Mouse (Mus musculus) midbrain, postnatal 0 days (tissue): Measurements from ENCODE around the gene Mchr1. TPM values are rescaled to one million over a fixed set of nuclear protein-coding genes. Genes with fewer than 3 reads are reported as not detected.

Source experiments
- ATAC-seq: fragments of 200-750 bp; cut with Nextera tagmentation; 2 replicates; pipeline ENCODE4 v1.8.0; 2017; ENCODE audit warnings: moderate number of reproducible peaks, mild to moderate bottlenecking, moderate TSS enrichment, moderate library complexity; ENCODE audit not compliant: low FRiP score
- DNase-seq: peaks from one replicate; pipeline ENCODE4 v3.0.0-alpha.2; 2015; ENCODE audit warnings: low spot score
- H3K27ac ChIP-seq: fragments of 300-500 bp; sonication (generic); 2 replicates; pipeline ENCODE4 v1.5.1; 2014; ENCODE audit warnings: low read depth, mild to moderate bottlenecking, low read length, mixed read lengths
- H3K27me3 ChIP-seq: fragments of 300-500 bp; sonication (generic); 2 replicates; pipeline ENCODE4 v1.6.1; 2014; ENCODE audit warnings: low read length, control low read depth, mixed read lengths; ENCODE audit not compliant: insufficient read depth
- H3K36me3 ChIP-seq: fragments of 300-500 bp; sonication (generic); 2 replicates; pipeline ENCODE4 v1.6.1; 2014; ENCODE audit warnings: low read length, control low read depth, mixed read lengths; ENCODE audit not compliant: insufficient read depth
- H3K4me1 ChIP-seq: fragments of 300-500 bp; sonication (generic); 2 replicates; pipeline ENCODE4 v1.6.1; 2014; ENCODE audit warnings: mild to moderate bottlenecking, control low read depth, antibody characterized with exemption, low read length, mixed read lengths; ENCODE audit not compliant: insufficient read depth
- H3K4me2 ChIP-seq: fragments of 300-500 bp; sonication (generic); 2 replicates; pipeline ENCODE4 v1.6.1; 2014; ENCODE audit warnings: low read depth, mild to moderate bottlenecking, low read length, mixed read lengths; ENCODE audit not compliant: poor library complexity, severe bottlenecking
- H3K4me3 ChIP-seq: fragments of 300-500 bp; sonication (generic); 2 replicates; pipeline ENCODE4 v1.5.1; 2014; ENCODE audit warnings: low read depth, mild to moderate bottlenecking, low read length, moderate library complexity
- H3K9ac ChIP-seq: fragments of 300-500 bp; sonication (generic); replicated peaks from 2 replicates; pipeline ENCODE4 v1.6.1; 2014; ENCODE audit warnings: mild to moderate bottlenecking, low read length, moderate library complexity, mixed read lengths; ENCODE audit not compliant: poor library complexity, severe bottlenecking
- H3K9me3 ChIP-seq: fragments of 300-500 bp; sonication (generic); 2 replicates; pipeline ENCODE4 v1.6.1; 2016; ENCODE audit warnings: low read length, control low read depth
- CTCF ChIP-seq: IDR thresholded peaks from 2 replicates; pipeline ENCODE4 v1.5.1; 2016; ENCODE audit warnings: antibody characterized with exemption, mild to moderate bottlenecking
- WGBS: fragments of 180-500 bp; shearing (Covaris S2); extraction: QIAGEN DNeasy Blood & Tissue Kit; methylation state at CpG from one replicate; pipeline ENCODE4 v1.1.7; 2014; 5-methylcytosine and 5-hydroxymethylcytosine counted together
- polyA plus RNA-seq: library from polyadenylated mRNA; unstranded; fragments of >200 nt; fragmentation: Nextera tagmentation; extraction: Ambion mirVana; gene quantifications from 2 replicates; pipeline ENCODE4 v1.2.1, GENCODE M21; 2015
- total RNA-seq: library from RNA; depleted of rRNA; stranded (reverse); fragments of >200 nt; gene quantifications from 2 replicates; pipeline ENCODE4 v1.2.3, GENCODE M21; 2014; rRNA removed

Gene Mchr1
- total and polyA plus RNA-seq, 2 experiments from 2014 or later = 9.3 to 17.2 TPM

GRCm38 (mm10) chr15:81267416-81267815 lies 32.1 kb downstream of the Mchr1 start:
- H3K4me2 ChIP-seq = no peak overlapping the region
- H3K4me1 ChIP-seq = peaks cover under 1% of the 10 kb centered on the region; the same call in 1 of the 2 replicates
- DNase-seq (no peak), ATAC-seq (no peak)
- WGBS = 71% methylated on average over 2 of the region's 2 CpGs
- no peak overlapping the region for H3K27ac ChIP-seq
- no peaks in the 10 kb centered on the region for H3K36me3 ChIP-seq
- H3K9ac ChIP-seq = no peak overlapping the region
- no peak overlapping the region for H3K4me3 ChIP-seq
- H3K9me3 ChIP-seq = no peaks in the 10 kb centered on the region
- H3K27me3 ChIP-seq = no peaks in the 10 kb centered on the region
- no peak for TF ChIP-seq CTCF

- ATAC-seq = peak; percentile 66; the same call in 1 of the 2 replicates
- TF ChIP-seq CTCF = no peak
- 13% methylated on average over 13 of the region's 13 CpGs for whole genome bisulfite sequencing
Measured at GRCm38 (mm10) chr15:81272305-81273053, 37.2 kb downstream of the Mchr1 start.

DNA sequence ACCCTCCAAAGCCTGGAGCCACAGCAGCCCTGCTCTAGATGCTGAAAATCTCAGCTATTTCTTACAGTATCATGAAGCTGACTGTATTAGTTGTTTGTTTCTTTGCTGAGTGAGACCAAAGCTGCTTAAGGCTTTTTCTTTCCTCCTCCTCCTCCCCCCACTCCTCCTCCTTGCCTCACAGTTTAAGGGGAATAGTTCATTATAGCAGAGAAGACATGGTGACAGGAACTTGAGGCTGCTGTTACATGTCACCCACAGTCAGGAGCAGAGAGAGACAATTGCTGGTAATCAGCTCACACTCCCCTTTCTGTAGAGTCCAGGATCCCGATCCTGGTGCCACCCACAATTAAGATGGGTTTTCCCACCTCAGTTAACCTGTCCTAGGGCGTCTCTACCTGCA lies 38.1 kb downstream of the Mchr1 start:
- Histone ChIP-seq H3K36me3 (no peaks in the 10 kb centered on the region), H3K27me3 (no peaks in the 10 kb centered on the region), H3K9ac (no peak overlapping the region; the same call in 1 of the 2 replicates), H3K4me3 (no peak overlapping the region), H3K9me3 (no peaks in the 10 kb centered on the region), H3K27ac (peak overlapping the region; percentile 70; the same call in 1 of the 2 replicates), H3K4me2 (no peak overlapping the region), H3K4me1 (peaks cover 7% of the 10 kb centered on the region)
- WGBS = 55% methylated on average over 2 of the region's 2 CpGs
- no peak for ATAC-seq
- no peak for TF ChIP-seq CTCF
- DNase-seq = no peak

More at GRCm38 (mm10) chr15:81272305-81273053, 37.2 kb downstream of the Mchr1 start:
- Histone ChIP-seq H3K4me1 (peaks cover 3% of the 10 kb centered on the region; the same call in 1 of the 2 replicates), H3K9ac (no peak overlapping the region; the same call in none of the 2 replicates), H3K4me3 (no peak overlapping the region), H3K27ac (peak overlapping the region; percentile 70), H3K27me3 (no peaks in the 10 kb centered on the region), H3K36me3 (no peaks in the 10 kb centered on the region), H3K4me2 (no peak overlapping the region; the same call in 1 of the 2 replicates), H3K9me3 (no peaks in the 10 kb centered on the region)
- peak; percentile 73 for DNase-seq

DNA sequence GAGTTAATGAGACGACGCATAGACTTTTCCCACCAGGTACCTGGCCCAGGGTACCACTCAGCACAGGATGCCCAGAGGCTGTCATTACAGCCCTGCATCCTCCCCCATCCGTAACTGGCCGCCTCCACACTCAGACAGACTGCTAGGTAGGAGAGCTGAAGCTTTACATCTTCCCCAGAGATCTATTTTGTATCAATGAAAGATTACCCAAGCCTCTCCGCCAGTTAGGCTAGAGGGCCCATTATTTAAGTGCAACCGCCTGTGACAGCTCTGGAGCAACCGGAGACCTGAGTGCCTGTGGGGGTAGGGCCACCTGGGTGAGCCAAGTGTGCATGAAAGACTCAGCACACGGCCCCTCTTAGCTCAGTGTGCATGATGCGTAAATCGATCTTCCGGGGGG lies 42.6 kb downstream of the Mchr1 start:
- 0 out of 2 replicates have a peak overlapping the region, but pooled peaks have one; percentile 24 for H3K9ac ChIP-seq
- H3K36me3 ChIP-seq = no peaks in the 10 kb centered on the region
- H3K4me1 ChIP-seq = peaks cover 4% of the 10 kb centered on the region
- H3K27ac ChIP-seq = no peak overlapping the region
- no peak overlapping the region for H3K4me2 ChIP-seq
- no peak for TF ChIP-seq CTCF
- 12% methylated on average over 9 of the region's 11 CpGs for WGBS
- ATAC-seq (no peak), DNase-seq (peak; percentile 34)
- H3K9me3 ChIP-seq = no peaks in the 10 kb centered on the region
- H3K4me3 ChIP-seq = no peak overlapping the region
- no peaks in the 10 kb centered on the region for H3K27me3 ChIP-seq

DNA sequence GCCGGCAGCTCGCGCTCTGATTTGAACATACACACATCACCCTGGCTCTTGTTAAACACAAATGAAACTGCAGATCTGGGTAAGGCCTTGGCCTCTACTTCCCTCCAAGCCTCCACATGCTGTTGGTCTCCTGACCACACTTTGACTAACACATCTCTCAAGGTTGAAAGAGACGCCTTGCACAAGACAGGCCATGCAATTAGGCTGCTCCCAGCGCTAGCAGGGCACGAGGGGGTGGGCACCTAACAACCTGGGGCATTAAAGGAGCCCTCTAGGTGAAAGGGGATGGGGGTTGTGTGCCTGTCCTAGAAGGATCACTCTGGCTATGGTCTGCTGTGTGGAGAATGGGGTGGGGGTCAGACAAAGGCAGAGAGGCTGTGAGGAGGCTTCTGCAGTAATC lies 43.4 kb downstream of the Mchr1 start:
- no peak overlapping the region for H3K4me2 ChIP-seq
- H3K4me3 ChIP-seq = no peak overlapping the region
- H3K27me3 ChIP-seq = no peaks in the 10 kb centered on the region
- ATAC-seq (no peak), DNase-seq (no peak)
- 47% methylated on average over 6 of the region's 6 CpGs for WGBS
- H3K4me1 ChIP-seq = peaks cover 4% of the 10 kb centered on the region
- H3K9ac ChIP-seq = no peak overlapping the region
- H3K9me3 ChIP-seq = no peaks in the 10 kb centered on the region
- no peak overlapping the region for H3K27ac ChIP-seq
- TF ChIP-seq CTCF = no peak
- H3K36me3 ChIP-seq = no peaks in the 10 kb centered on the region

DNA sequence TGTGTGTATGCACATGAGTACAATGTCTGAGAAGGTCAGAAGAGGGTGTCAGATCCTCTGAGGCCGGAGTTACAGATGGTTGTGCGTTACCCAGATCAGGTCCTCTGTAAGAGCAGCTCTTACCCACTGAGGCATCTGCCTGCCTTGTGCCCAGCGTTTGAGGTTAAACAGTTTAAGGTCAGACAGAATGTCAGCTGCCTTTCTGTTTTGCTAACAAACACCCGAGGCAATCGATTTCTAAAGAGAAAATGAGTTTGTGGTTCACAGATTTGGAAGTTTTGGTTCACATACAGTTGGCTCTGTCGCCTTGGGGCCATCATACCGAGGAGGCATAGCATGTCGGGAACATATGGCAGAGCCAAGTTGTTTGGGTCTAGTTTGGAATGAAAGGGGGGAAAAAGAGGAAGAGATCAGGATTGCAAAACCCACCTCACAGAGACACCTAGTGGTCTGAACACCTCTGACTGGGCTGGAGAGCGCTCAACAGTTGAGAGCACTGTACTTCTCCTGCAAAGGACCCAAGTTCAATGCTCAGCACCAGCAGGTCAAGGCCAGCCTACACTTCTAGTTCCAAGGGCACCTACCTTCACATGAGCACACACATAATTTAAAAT lies 48.9 kb downstream of the Mchr1 start:
- H3K27me3 ChIP-seq = no peaks in the 10 kb centered on the region
- DNase-seq (peak; percentile 7), ATAC-seq (no peak)
- no peak overlapping the region for H3K9ac ChIP-seq
- no peak overlapping the region for H3K4me3 ChIP-seq
- H3K4me2 ChIP-seq = no peak overlapping the region
- H3K27ac ChIP-seq = no peak overlapping the region
- no peaks in the 10 kb centered on the region for H3K9me3 ChIP-seq
- H3K36me3 ChIP-seq = no peaks in the 10 kb centered on the region
- WGBS = 83% methylated on average over 9 of the region's 9 CpGs
- no peaks in the 10 kb centered on the region for H3K4me1 ChIP-seq
- peak; percentile 37; the same call in 1 of the 2 replicates for TF ChIP-seq CTCF

Other genes with a start within 250 kb of the Mchr1 start
- 32.1 and 44.1 TPM in 2 replicates for gene Mrtfa, start 44.7 kb upstream of the Mchr1 start, total RNA-seq
- gene Mrtfa, start 44.7 kb upstream of the Mchr1 start, polyA plus RNA-seq = 20.8 and 22.6 TPM in 2 replicates
- gene Slc25a17, start 125.3 kb downstream of the Mchr1 start, total RNA-seq = 74.4 and 77.4 TPM in 2 replicates
- gene Slc25a17, start 125.3 kb downstream of the Mchr1 start, polyA plus RNA-seq = 121 and 123 TPM in 2 replicates
- gene St13, start 164.6 kb downstream of the Mchr1 start, total RNA-seq = 111 and 137 TPM in 2 replicates
- gene St13, start 164.6 kb downstream of the Mchr1 start, polyA plus RNA-seq = 231 and 241 TPM in 2 replicates
- gene Xpnpep3, start 164.6 kb downstream of the Mchr1 start, total RNA-seq = 8.2 and 13.8 TPM in 2 replicates
- gene Xpnpep3, start 164.6 kb downstream of the Mchr1 start, polyA plus RNA-seq = 5.4 and 6.5 TPM in 2 replicates
- not detected in 2 replicates for gene Dnajb7, start 172.8 kb downstream of the Mchr1 start, total RNA-seq
- 0.16 and 0.26 TPM in 2 replicates for gene Dnajb7, start 172.8 kb downstream of the Mchr1 start, polyA plus RNA-seq
- gene Rbx1, start 230.8 kb downstream of the Mchr1 start, total RNA-seq = 152 and 155 TPM in 2 replicates
- 397 and 411 TPM in 2 replicates for gene Rbx1, start 230.8 kb downstream of the Mchr1 start, polyA plus RNA-seq